Mouse (Mus musculus) heart, adult 8-10 months (tissue): ENCODE measurements at regions not wholly inside any gene's neighbourhood (a gene's known extent, or its start where the extent isn't known, plus 50 kb on each side); places are given as distances from the start of the nearest gene placed in this dataset.

ENCODE experiments used
- DNase-seq: peaks from one replicate; pipeline ENCODE4 v3.0.0; 2022; ENCODE audit warnings: low spot score

DNA sequence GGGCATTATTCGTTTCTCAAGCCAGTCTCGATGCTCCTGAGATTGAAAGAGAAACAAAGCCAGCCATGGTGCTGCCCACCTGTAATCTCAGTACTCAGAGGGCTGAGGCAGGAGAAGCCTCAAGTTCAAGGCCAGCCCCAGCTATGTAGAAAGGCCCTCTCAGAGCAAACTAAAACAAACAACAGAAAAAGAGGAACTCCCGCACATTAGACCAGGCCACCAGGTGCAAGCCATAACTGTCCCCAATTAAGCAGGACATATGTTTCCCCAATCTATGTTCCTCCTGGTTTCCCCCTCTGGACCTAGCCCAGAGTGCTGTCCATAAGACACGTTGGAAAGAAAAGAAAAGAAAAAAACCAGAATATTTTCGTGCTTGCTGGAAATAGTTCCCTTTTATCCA is 142.5 kb downstream of the Cdc5l start:
- DNase-seq = no peak

- DNase-seq = no peak
Observed at GRCm38 (mm10) chr17:45285621-45286189, 147.8 kb downstream of the Cdc5l start.

- DNase-seq = no peak
Observed at GRCm38 (mm10) chr17:45281554-45281953, 152.0 kb downstream of the Cdc5l start.

DNA sequence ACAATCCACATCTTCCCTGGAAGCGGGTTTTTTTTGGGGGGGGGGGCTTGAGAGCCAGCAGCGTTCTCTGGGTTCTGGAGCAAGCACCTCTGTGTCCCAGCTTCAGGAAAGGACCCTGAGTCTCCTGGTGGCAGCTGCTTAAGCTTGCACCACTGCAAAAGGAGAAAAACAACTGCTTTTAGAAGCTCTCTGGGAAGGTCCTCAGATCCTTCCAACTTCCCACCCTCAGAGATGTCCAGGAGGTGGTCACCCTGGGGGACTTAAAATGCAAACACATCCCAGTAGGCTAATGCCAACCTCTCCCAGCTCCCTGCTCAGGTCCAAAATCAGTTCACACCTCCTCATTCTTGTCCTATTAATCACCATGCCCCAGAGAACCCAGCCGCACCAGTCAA is 153.7 kb downstream of the Cdc5l start:
- no peak for DNase-seq

DNA sequence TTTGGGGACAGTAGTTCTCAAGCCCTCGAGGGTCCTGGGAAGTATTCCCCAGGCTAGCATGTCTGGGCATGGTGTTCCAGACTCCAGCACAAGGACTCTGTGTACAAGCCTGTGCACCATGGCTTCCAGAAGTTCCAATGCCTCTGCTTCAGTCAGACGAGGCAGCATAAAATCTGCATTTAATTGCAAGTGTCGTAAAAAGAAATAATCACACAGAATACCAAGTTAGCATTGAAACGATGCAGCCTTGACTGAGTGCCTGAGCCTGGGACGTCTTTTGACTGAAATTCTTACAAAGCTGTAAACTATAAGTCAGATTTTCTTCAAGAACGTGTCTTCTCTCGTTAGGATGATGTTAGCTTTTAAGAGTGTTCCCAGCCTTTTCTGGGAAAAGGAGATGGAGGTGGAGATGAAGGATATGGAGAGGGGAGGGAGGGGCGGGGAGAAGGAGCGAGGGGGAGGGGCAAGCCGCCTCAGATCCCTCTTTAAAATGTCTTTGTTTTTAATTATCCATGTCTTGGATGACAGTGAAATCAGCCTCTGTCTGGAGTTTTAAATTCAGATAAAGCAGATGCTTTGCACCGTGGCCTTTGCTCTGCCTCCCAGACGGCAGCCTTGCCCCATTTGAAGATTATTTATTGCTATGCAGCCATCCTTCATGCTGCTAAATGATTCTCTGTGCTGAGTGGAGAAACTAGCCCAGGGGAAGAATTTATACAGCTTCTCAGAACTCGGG is 154.3 kb downstream of the Cdc5l start:
- DNase-seq = no peak

DNA sequence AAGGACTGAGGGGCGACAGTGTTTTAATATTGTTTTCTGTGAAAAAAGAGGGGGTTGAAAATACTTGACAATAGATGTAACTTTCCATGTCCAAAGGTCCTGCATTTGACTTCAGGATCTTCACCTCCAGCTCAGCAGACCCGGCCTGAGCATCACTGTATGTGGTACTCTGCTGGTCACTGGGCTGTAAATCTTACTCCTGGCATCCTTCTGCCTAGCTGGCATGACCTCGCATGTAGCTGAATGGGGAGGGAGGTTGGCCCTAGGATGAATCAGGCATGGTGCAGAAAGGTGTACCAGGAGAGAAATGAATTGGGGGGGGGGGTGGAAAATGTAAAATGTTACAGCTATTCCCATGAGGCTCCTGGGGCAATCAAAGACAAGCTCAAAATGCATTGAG is 156.0 kb downstream of the Cdc5l start:
- no peak for DNase-seq

- no peak for DNase-seq
Observed at GRCm38 (mm10) chr17:45276686-45277405, 156.7 kb downstream of the Cdc5l start.

- no peak for DNase-seq
Observed at GRCm38 (mm10) chr17:45274894-45275293, 158.6 kb downstream of the Cdc5l start.

DNA sequence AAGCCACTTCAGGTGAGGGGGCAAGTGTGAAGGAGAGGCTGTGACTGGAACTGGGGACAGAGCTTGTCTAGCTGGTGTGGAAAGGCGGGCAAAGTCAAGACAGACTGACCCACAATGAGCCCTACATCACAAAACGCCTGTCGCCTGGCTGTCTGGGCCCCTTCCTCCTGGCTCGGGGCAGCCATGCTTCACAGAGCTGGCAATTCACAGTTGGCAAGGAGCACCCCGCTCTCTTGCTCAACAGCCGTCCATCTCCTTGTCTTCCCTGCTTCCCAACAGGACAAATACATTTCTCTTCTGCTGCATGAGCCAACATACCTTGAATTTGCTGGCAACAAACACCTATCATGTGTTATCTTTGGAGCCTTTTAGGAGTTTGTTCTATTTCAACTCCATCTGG is 166.8 kb downstream of the Cdc5l start:
- DNase-seq = no peak

DNA sequence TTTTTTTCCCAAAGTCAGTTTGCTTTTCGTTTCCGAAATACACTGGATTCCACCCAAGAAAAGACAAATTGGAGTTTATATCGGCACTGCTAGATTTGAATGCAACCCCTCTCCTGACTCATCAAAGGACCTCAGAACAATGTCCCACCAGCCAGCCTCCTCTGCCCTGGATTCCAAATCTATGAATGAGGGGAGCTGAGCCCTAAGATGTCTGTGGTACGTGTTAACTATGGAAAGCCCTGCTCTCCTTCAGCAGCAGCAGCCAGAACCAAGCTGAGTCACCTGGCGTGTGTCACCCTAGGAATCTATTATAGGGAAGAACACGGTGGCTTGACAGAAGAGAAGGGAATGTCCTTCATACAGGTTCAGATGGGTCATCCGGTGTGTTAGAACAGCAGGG is 167.9 kb downstream of the Cdc5l start:
- no peak for DNase-seq

DNA sequence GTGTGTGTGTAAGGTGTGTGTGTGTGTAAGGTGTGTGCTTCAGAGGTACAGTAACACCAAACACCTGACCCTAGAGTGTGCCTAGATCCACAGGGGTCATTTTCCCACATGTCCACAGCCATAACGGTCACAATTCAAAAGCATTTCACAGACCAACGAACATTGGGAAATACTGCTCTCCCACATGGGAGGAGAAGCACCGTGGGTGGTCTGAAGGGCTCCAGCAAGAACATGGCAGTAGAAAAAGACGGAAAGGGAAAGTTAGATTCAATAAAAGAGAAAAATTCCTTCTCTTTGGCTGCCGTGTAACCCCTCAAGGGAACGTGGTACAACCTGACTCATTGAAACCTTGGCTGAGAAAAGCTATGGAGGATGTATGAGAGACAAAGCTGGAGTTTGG is 169.1 kb downstream of the Cdc5l start:
- DNase-seq = no peak

- DNase-seq = no peak
Observed at GRCm38 (mm10) chr17:45260421-45260820, 173.1 kb downstream of the Cdc5l start.

- no peak for DNase-seq
Observed at GRCm38 (mm10) chr17:45258007-45258406, 175.5 kb downstream of the Cdc5l start.

DNA sequence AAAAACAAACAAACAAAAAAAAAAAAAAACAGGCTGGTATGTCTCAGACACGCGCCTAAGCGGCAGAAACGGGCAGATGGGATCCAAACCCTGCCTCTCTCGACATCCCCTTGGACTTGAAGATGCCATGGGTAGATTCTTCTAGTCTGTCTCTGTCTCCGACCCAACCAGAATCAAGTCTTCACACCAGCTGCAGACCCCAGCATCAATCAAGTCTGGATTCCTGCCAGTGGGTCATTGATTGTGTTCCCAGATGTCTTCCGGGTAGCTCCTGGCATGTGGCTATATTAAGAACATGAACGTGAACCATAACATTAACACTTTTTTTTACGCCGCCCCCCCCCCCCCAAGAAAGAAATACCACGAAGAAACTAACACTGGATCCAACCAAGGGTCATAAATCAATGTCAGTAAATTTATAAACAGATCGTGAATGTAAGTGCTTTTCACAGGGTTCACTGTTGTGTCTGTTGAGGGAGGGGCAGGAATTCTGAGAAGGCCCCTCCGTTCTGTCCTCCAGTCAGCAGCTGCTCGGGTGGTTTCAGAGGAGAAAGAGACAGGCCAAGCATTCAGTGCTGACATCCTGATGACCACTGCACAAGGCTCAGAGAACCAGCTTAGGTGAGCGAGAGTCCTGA is 180.8 kb downstream of the Cdc5l start:
- no peak for DNase-seq

DNA sequence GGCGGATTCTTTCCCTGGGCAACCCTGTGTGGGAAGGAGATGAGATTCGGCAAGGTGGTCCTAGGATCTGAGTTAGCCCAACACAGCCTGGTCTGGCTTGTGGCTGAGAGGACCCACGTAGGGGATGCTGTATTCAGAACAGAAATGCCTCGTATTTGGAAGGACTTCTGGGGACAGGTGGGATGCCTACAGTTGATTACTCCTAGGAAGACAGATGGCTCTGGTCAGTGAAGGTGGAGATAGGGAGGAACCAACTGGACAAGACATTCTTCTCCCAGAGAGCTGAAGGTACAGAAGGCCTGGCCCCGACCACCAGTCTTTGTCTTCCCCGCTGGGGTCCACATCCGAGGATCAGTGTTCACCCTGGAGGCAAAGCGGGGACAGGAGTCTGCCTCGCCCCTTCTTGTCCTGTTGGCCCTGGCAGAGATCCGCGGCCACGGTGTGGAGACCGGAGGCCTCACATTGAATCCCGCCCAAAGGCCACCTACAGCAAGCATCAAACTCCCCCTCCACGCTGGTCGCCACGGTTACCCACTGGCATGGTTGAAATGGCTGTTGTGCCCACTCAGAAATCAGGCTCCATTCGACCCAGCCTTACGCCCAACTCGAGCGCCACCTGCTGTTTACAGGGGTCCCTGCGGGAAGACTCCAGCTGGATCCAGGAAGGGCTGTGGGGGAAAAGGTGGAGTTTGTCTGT is 182.4 kb downstream of the Cdc5l start:
- DNase-seq = peak; percentile 40

GRCm38 (mm10) chr17:45250450-45250849 is 183.1 kb downstream of the Cdc5l start:
- no peak for DNase-seq

- DNase-seq = peak; percentile 25
Observed at GRCm38 (mm10) chr17:45247142-45248137, 186.1 kb downstream of the Cdc5l start.

DNA sequence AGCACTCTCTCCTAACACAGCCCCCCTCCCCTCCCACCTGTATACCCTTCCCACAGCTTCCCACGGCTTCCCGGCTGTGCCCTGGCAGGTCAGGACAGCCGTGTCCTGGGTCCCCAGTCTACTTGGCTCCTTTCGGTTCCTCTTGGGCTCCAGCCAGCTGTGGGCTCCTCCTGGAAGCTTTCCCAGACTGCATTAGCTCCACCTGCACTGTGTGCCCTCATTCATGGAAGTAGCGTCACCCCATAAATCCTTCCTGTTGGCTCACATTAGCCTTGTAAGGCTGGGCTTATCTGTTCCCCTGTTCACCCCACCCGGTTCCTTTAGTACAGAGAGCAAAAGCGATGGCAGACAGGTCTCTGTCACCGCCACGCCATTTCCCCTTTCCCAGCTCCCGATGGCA is 188.7 kb downstream of the Cdc5l start:
- no peak for DNase-seq

DNA sequence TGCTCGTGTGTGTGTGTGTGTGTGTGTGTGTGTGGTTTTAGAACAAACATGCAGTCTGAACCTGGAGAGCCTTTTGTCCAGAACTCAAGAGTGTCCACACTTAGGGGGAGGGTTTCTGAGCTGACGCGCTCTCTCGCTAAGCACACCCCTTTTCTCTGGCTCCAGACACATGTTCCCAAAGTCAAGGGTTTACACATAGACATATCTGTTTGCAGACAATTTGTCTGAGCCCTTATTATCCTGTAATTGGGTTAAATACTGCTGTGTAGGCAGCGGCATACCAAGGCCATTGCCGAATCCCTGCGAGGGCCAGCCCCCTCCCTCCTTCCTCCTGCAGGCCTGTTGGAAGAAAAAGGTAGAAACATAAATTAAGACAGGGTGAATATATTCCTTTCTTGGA is 190.4 kb downstream of the Cdc5l start:
- DNase-seq = no peak

GRCm38 (mm10) chr17:45242076-45242475 is 191.5 kb downstream of the Cdc5l start:
- DNase-seq = no peak
